In genomic region chr16:24434531-24435114, GRCm38 (mm10) we compare ENCODE assay signal across 8 mouse cellular contexts. TPM values are rescaled to one million over a fixed set of nuclear protein-coding genes. Genes with fewer than 3 reads are reported as not detected.
DNase-seq lines count a peak whose midpoint lies in the region; ATAC-seq and TF ChIP-seq lines count a peak whose summit lies in the region.

No protein-coding gene starts in this region.

- peak overlapping the region; percentile 93 for H3K27ac ChIP-seq in embryonic fibroblast, embryonic 13.5 days (ENCODE audit: insufficient read depth, low read length)
- peak overlapping the region; percentile 37 for H3K27ac ChIP-seq in hindbrain, embryonic 16.5 days (ENCODE audit: low read depth, low read length)
- H3K27ac ChIP-seq in macrophage = peak overlapping the region; percentile 84

- CTCF ChIA-PET in Patski (lab: Charles Lee) = interaction anchor here (0.8 to 1.8 kb wide), 6 partner anchors 10 to 450 kb away, joined by 3 to 7 read pairs (median 4); no protein-coding TSS in a partner anchor

- 0 out of 2 replicates have a peak overlapping the region, but pooled peaks have one; percentile 2 for H3K4me2 ChIP-seq in hindbrain, embryonic 16.5 days (ENCODE audit: low read length)

- peaks cover 59% of the 10 kb centered on the region for H3K4me1 ChIP-seq in embryonic fibroblast, embryonic 13.5 days (ENCODE audit: control insufficient read depth, insufficient read depth, low read length)
- peaks cover 12% of the 10 kb centered on the region for H3K4me1 ChIP-seq in hindbrain, embryonic 16.5 days (ENCODE audit: control insufficient read depth, insufficient read depth, low read depth, low read length)
- peaks cover 23% of the 10 kb centered on the region for H3K4me1 ChIP-seq in lung, adult 2 months (ENCODE audit: control insufficient read depth, insufficient read depth, low read length)

- TF ChIP-seq CTCF in Patski (IDR thresholded peaks at IDR 0.05) = no peak
- TF ChIP-seq CTCF in embryonic fibroblast, embryonic 13.5 days (IDR thresholded peaks at IDR 0.05; ENCODE audit: borderline replicate concordance, insufficient read depth, low read length) = no peak
- no peak for TF ChIP-seq CTCF in lung, adult 2 months (IDR thresholded peaks at IDR 0.05; ENCODE audit: insufficient read depth, low read length)

- peaks cover 21% of the 10 kb centered on the region; the same call in 1 of the 2 replicates for H3K79me2 ChIP-seq in macrophage (ENCODE audit: inconsistent target)

- H3K4me3 ChIP-seq in embryonic fibroblast, embryonic 13.5 days (ENCODE audit: insufficient read depth, low read length) = no peak overlapping the region
- no peak overlapping the region for H3K4me3 ChIP-seq in hindbrain, embryonic 16.5 days (ENCODE audit: low read length)
- no peak overlapping the region for H3K4me3 ChIP-seq in macrophage (ENCODE audit: inconsistent target)
- no peak overlapping the region for H3K4me3 ChIP-seq in lung, adult 2 months (replicated peaks; ENCODE audit: extremely low read depth, low read depth, low read length)

- H3K9me3 ChIP-seq in hindbrain, embryonic 16.5 days (ENCODE audit: control insufficient read depth, low read length) = no peaks in the 10 kb centered on the region

- 39% methylated on average over 7 of the region's 7 CpGs for WGBS in hindbrain, embryonic 16.5 days
- WGBS in macrophage (ENCODE audit: missing documents) = 59% methylated on average over 7 of the region's 7 CpGs
- 50% methylated on average over 7 of the region's 7 CpGs for WGBS in lung, adult 2 months

- H3K36me3 ChIP-seq in hindbrain, embryonic 16.5 days (ENCODE audit: control insufficient read depth, insufficient read depth, low read length) = no peaks in the 10 kb centered on the region
- H3K36me3 ChIP-seq in macrophage (ENCODE audit: inconsistent target) = no peaks in the 10 kb centered on the region

- H3K27me3 ChIP-seq in Patski = no peaks in the 10 kb centered on the region
- no peaks in the 10 kb centered on the region for H3K27me3 ChIP-seq in hindbrain, embryonic 16.5 days (replicated peaks; ENCODE audit: control insufficient read depth, insufficient read depth, low read length)

- no peak overlapping the region for H3K9ac ChIP-seq in hindbrain, embryonic 16.5 days (ENCODE audit: low read depth, low read length)

- peak; percentile 57 for ATAC-seq in frontal cortex, adult (ENCODE audit: low TSS enrichment)
- ATAC-seq in Patski = peak; percentile 80
- peak; percentile 54 for ATAC-seq in hindbrain, embryonic 16.5 days

- POLR2A ChIA-PET in Patski (lab: Charles Lee) = interaction anchor here (1.2 kb wide), 1 partner anchor 63 kb away, joined by 4 read pairs; no protein-coding TSS in a partner anchor

- DNase-seq in frontal cortex, postnatal 25 days (ENCODE audit: low spot score in 2 of 2) = no peak
- DNase-seq in Patski (ENCODE audit: low read depth, low spot score) = no peak
- no peak for DNase-seq in left cerebral cortex, adult 9 months (ENCODE audit: low spot score in 2 of 2)
- no peak for DNase-seq in lung, adult 2 months

- in situ Hi-C loops in Patski (cut with MboI; ENCODE audit: low pct_unique_long_range_greater_than_20kb) = no loop called here

- no peak for TF ChIP-seq POLR2A in embryonic fibroblast, embryonic 13.5 days (IDR thresholded peaks at IDR 0.05; ENCODE audit: low read depth, low read length)
- TF ChIP-seq POLR2A in lung, adult 2 months (IDR thresholded peaks at IDR 0.05; ENCODE audit: borderline replicate concordance, extremely low read depth, low read depth, low read length) = no peak

RNA-seq across cellular contexts. Expression of gene Lpp, which starts 41.3 kb away (rescaled TPM):
- polyA plus RNA-seq in Patski (2021) = 28.3 TPM
- 256 and 360 TPM in 2 replicates for polyA plus RNA-seq in embryonic fibroblast, embryonic 13.5 days (2011; ENCODE audit: insufficient read length, low read depth, missing spikeins)
- polyA plus RNA-seq in hindbrain, embryonic 16.5 days (2015; fragmentation: Nextera tagmentation; extraction: Ambion mirVana) = 10.9 and 12.6 TPM in 2 replicates
- total RNA-seq in macrophage (2018; cell fraction: chromatin; rRNA removed) = 100 to 1,000 TPM in 25 of 26 experiments, 10 to 100 TPM in 1; 97.8 to 182 (median 140) TPM
- total RNA-seq in macrophage (2018; cell fraction: cytosol; rRNA removed) = 10 to 100 TPM; 22.5 to 51.4 (median 33.4) TPM
- 100 to 1,000 TPM in 8 of 26 experiments, 10 to 100 TPM in 18; 56.1 to 158 (median 91.5) TPM for total RNA-seq in macrophage (2018; cell fraction: nucleus; rRNA removed)
- polyA plus RNA-seq in macrophage (2018) = 10.4 to 15.7 TPM (median 15.6 TPM) in 3 replicates
- 17.6 and 18.7 TPM in 2 replicates for polyA plus RNA-seq in lung, adult 2 months (2012; rRNA removed)

Comparison
In these comparisons a context has a peak if more than half of its experiments do, and no peak if none do; other contexts are left out.
1. H3K27ac ChIP-seq: peak in every context shown above with its lines; median percentile 93 in embryonic fibroblast, embryonic 13.5 days; 84 in macrophage; 37 in hindbrain, embryonic 16.5 days.